Comparison of ENCODE assay signal across 8 mouse cellular contexts in the genomic region with DNA sequence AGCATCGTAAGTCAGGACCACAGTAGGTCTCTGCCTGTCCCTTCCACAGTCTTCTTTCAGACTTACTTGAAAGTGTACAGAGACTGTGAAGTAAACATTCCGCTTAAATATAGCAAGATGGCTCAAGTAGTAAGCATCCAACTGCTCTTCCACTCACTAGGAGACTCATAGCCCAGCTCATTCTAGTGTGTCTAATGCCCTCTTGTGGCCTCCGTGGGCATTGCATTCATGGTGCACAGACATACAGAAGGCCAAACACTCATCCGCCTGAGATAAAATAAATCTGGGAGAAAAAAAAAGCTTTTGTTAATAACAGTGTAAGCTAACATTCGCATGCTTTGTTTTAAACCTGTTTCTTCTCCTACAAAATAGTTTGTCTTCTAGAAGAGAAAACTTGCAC. TPM values are rescaled to one million over a fixed set of nuclear protein-coding genes. Genes with fewer than 3 reads are reported as not detected.
A peak's percentile ranks its signal among the peaks of the same experiment; 100 is the strongest.
DNase-seq lines count a peak whose midpoint lies in the region; ATAC-seq and TF ChIP-seq lines count a peak whose summit lies in the region.

No protein-coding gene starts in this region.

- H3K4me3 ChIP-seq in neural tube, embryonic 15.5 days (replicated peaks), result no peak overlapping the region
- H3K4me3 ChIP-seq in embryonic facial prominence, embryonic 10.5 days, result no peak overlapping the region
- H3K4me3 ChIP-seq in kidney, postnatal 0 days (replicated peaks; ENCODE audit: low read depth, low read length), result no peak overlapping the region
- no peak overlapping the region for H3K4me3 ChIP-seq in liver, embryonic 13.5 days (replicated peaks)

- no peaks in the 10 kb centered on the region for H3K9me3 ChIP-seq in neural tube, embryonic 15.5 days (replicated peaks)
- no peaks in the 10 kb centered on the region for H3K9me3 ChIP-seq in embryonic facial prominence, embryonic 10.5 days
- no peaks in the 10 kb centered on the region for H3K9me3 ChIP-seq in kidney, postnatal 0 days (replicated peaks; ENCODE audit: low read length)
- H3K9me3 ChIP-seq in liver, embryonic 13.5 days (replicated peaks), result no peaks in the 10 kb centered on the region

- no peak for ATAC-seq in neural tube, embryonic 15.5 days (ENCODE audit: low FRiP score)
- no peak for ATAC-seq in kidney, postnatal 0 days (replicated peaks; ENCODE audit: low FRiP score, low read depth)
- ATAC-seq in liver, embryonic 13.5 days (ENCODE audit: low read depth), result peak; percentile 74

- H3K36me3 ChIP-seq in neural tube, embryonic 15.5 days, result peaks cover 82% of the 10 kb centered on the region
- H3K36me3 ChIP-seq in embryonic facial prominence, embryonic 10.5 days (replicated peaks), result peaks cover 90% of the 10 kb centered on the region
- peaks cover 54% of the 10 kb centered on the region for H3K36me3 ChIP-seq in kidney, postnatal 0 days (ENCODE audit: insufficient read depth, low read length)
- peaks cover 88% of the 10 kb centered on the region for H3K36me3 ChIP-seq in liver, embryonic 13.5 days

- H3K9ac ChIP-seq in neural tube, embryonic 15.5 days (replicated peaks), result no peak overlapping the region
- no peak overlapping the region for H3K9ac ChIP-seq in kidney, postnatal 0 days (ENCODE audit: low read depth, low read length)
- no peak overlapping the region for H3K9ac ChIP-seq in liver, embryonic 13.5 days

- peak; percentile 82 for TF ChIP-seq CTCF in kidney, postnatal 0 days (IDR thresholded peaks at IDR 0.05; ENCODE audit: low read depth)

- no peaks in the 10 kb centered on the region for H3K4me1 ChIP-seq in neural tube, embryonic 15.5 days
- no peaks in the 10 kb centered on the region for H3K4me1 ChIP-seq in embryonic facial prominence, embryonic 10.5 days
- H3K4me1 ChIP-seq in kidney, postnatal 0 days (replicated peaks; ENCODE audit: insufficient read depth, low read length), result no peaks in the 10 kb centered on the region
- H3K4me1 ChIP-seq in liver, embryonic 13.5 days (replicated peaks), result no peaks in the 10 kb centered on the region

- no peak overlapping the region for H3K27ac ChIP-seq in neural tube, embryonic 15.5 days (replicated peaks)
- H3K27ac ChIP-seq in embryonic facial prominence, embryonic 10.5 days (replicated peaks), result no peak overlapping the region
- no peak overlapping the region for H3K27ac ChIP-seq in kidney, postnatal 0 days
- no peak overlapping the region for H3K27ac ChIP-seq in liver, embryonic 13.5 days

- DNase-seq in neural tube, embryonic 10.5 days (ENCODE audit: extremely low spot score, low spot score), result peak; percentile 63
- peak; percentile 81 for DNase-seq in adrenal gland, postnatal 10 days
- peak; percentile 72 for DNase-seq in embryonic facial prominence, embryonic 10.5 days (ENCODE audit: low spot score)
- DNase-seq in kidney, postnatal 0 days (ENCODE audit: low spot score), result peak; percentile 63
- DNase-seq in liver, embryonic 13.5 days, result peak; percentile 62
- peak; percentile 58 for DNase-seq in retina, postnatal 7 days (ENCODE audit: low read depth, low spot score)
- peak; percentile 72 for DNase-seq in urinary bladder, postnatal 14 days (ENCODE audit: low spot score)

- no peak overlapping the region for H3K4me2 ChIP-seq in neural tube, embryonic 15.5 days
- H3K4me2 ChIP-seq in kidney, postnatal 0 days (ENCODE audit: low read length), result no peak overlapping the region
- H3K4me2 ChIP-seq in liver, embryonic 13.5 days, result no peak overlapping the region

- H3K27me3 ChIP-seq in neural tube, embryonic 15.5 days (replicated peaks), result no peaks in the 10 kb centered on the region
- H3K27me3 ChIP-seq in embryonic facial prominence, embryonic 10.5 days (replicated peaks; ENCODE audit: low read depth, poor library complexity, severe bottlenecking), result no peaks in the 10 kb centered on the region
- H3K27me3 ChIP-seq in kidney, postnatal 0 days (ENCODE audit: insufficient read depth, low read length), result no peaks in the 10 kb centered on the region
- no peaks in the 10 kb centered on the region for H3K27me3 ChIP-seq in liver, embryonic 13.5 days

- 81% methylated on average over 5 of the region's 5 CpGs for WGBS in neural tube, embryonic 15.5 days
- WGBS in embryonic facial prominence, embryonic 10.5 days, result 77% methylated on average over 5 of the region's 5 CpGs
- WGBS in kidney, postnatal 0 days, result 77% methylated on average over 5 of the region's 5 CpGs
- 59% methylated on average over 5 of the region's 5 CpGs for WGBS in liver, embryonic 13.5 days (ENCODE audit: insufficient replicate concordance)

RNA-seq across cellular contexts. Expression of gene Heatr3, which starts 23.8 kb away (rescaled TPM):
- 39.7 and 39.9 TPM in 2 replicates for polyA plus RNA-seq in neural tube, embryonic 15.5 days (2015; fragmentation: Nextera tagmentation; extraction: Ambion mirVana)
- total RNA-seq in adrenal gland, postnatal 10 days (2021), result 10 to 100 TPM; 27.4 to 27.6 TPM
- polyA plus RNA-seq in embryonic facial prominence, embryonic 10.5 days (2016; fragmentation: Nextera tagmentation; extraction: Ambion mirVana), result 52.1 and 55.0 TPM in 2 replicates
- 31.7 and 34.2 TPM in 2 replicates for polyA plus RNA-seq in kidney, postnatal 0 days (2015; fragmentation: Nextera tagmentation; extraction: Ambion mirVana)
- 33.4 and 36.5 TPM in 2 replicates for polyA plus RNA-seq in liver, embryonic 13.5 days (2015; fragmentation: Nextera tagmentation; extraction: Ambion mirVana)

RNA-seq across cellular contexts. Expression of gene Tent4b, which starts 37.6 kb away (rescaled TPM):
- polyA plus RNA-seq in neural tube, embryonic 15.5 days (2015; fragmentation: Nextera tagmentation; extraction: Ambion mirVana), result 8.5 and 9.7 TPM in 2 replicates
- total RNA-seq in adrenal gland, postnatal 10 days (2021), result 10 to 100 TPM; 25.4 to 30.2 TPM
- polyA plus RNA-seq in embryonic facial prominence, embryonic 10.5 days (2016; fragmentation: Nextera tagmentation; extraction: Ambion mirVana), result 9.9 and 11.6 TPM in 2 replicates
- polyA plus RNA-seq in kidney, postnatal 0 days (2015; fragmentation: Nextera tagmentation; extraction: Ambion mirVana), result 7.3 and 7.6 TPM in 2 replicates
- polyA plus RNA-seq in liver, embryonic 13.5 days (2015; fragmentation: Nextera tagmentation; extraction: Ambion mirVana), result 4.0 and 4.3 TPM in 2 replicates

RNA-seq across cellular contexts. Expression of gene Cnep1r1, which starts 42.9 kb away (rescaled TPM):
- 39.3 and 41.1 TPM in 2 replicates for polyA plus RNA-seq in neural tube, embryonic 15.5 days (2015; fragmentation: Nextera tagmentation; extraction: Ambion mirVana)
- 10 to 100 TPM; 32.2 to 33.9 TPM for total RNA-seq in adrenal gland, postnatal 10 days (2021)
- polyA plus RNA-seq in embryonic facial prominence, embryonic 10.5 days (2016; fragmentation: Nextera tagmentation; extraction: Ambion mirVana), result 45.6 and 47.7 TPM in 2 replicates
- 53.4 and 57.3 TPM in 2 replicates for polyA plus RNA-seq in kidney, postnatal 0 days (2015; fragmentation: Nextera tagmentation; extraction: Ambion mirVana)
- 27.2 and 30.6 TPM in 2 replicates for polyA plus RNA-seq in liver, embryonic 13.5 days (2015; fragmentation: Nextera tagmentation; extraction: Ambion mirVana)
